Mouse (Mus musculus): ENCODE measurements around the gene Kpna6. TPM values are rescaled to one million over a fixed set of nuclear protein-coding genes. Genes with fewer than 3 reads are reported as not detected.

The Kpna6 gene
- polyA plus RNA-seq, 1 experiment, result 19.2 TPM

DNA sequence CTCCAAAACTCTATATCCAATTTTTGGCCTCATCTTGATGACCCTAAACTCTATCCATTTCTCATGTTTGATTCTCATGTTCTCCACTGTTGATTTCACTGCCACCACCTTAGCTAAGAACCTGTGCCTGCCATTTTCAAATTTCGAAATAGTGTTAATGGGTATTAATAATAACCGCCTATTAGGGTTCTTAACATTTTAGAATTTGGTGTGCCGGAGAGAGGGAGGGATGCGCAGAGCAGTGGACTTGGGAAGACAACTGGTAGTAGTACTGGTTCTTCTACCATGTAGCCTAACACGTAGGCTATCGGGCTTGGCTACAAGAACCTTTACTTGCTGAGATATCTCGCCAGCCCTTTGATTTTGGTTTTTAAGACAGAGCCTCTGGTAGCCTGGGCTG is 24.6 kb upstream of the Kpna6 start:
- Histone ChIP-seq H3K4me3 (replicated peaks; ENCODE audit: control insufficient read depth, low read depth, low read length) (no peak overlapping the region), H3K4me1 (ENCODE audit: control insufficient read depth, insufficient read depth, low read length) (peaks cover 1% of the 10 kb centered on the region; the same call in 1 of the 2 replicates), H3K27ac (ENCODE audit: control insufficient read depth, insufficient read depth, low read depth, low read length, poor library complexity) (no peak overlapping the region)
- WGBS, result 80% methylated on average over 7 of the region's 7 CpGs
- TF ChIP-seq POLR2A (IDR thresholded peaks at IDR 0.05; ENCODE audit: borderline replicate concordance, control insufficient read depth, low read depth, low read length) (no peak), CTCF (IDR thresholded peaks at IDR 0.05; ENCODE audit: control insufficient read depth, insufficient read depth, low read length) (no peak)

DNA sequence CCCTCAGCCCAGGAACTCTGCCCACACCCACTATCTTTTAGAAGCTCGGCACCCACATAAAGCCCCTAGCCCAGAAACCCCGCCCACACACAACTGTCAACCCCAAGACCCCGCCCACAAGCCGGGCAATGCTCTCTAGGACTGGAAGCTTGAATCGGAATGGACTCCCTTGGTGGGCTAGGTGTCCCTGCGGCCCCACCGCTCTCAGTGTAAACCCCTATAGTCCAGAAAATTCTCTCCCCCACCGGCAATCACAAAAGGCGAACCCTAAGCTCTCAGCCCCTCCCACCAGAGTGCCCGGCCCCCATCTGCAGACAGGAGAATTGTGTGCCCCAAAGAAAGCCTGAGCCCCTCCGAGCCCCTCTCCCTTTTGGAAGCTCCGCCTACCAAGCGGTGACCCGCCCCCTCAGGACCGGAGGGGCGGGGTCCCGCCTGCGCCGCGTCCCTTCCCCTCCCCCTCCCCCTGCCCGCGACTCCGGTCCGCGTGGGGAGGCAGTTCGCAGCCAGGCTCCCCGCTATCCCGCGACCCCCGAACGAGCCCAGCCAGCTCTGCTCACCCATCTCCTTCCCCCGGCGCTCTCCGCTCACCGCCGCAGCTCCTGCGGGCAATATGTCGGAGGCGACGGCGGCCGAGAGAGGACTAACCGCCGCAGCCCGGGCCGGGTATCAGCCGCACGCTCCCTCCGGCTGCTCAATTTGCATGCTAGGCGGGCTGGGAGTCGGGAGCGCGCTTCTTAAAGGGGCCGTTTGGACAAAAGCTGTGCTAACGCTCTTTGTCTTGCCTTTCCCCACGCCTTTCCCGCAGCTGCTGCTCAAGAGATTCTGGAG is 23.8 kb upstream of the Kpna6 start, which contains the start of gene Tmem39b:
TSS of gene Tmem39b (minus strand) at position 681 of the 828 bp plus-strand sequence.
- peak within 1 kb of the TSS; percentile 81 for H3K4me3 ChIP-seq (replicated peaks; ENCODE audit: control insufficient read depth, low read depth, low read length)
- H3K4me1 ChIP-seq (ENCODE audit: control insufficient read depth, insufficient read depth, low read length), result peaks cover 1% of the 10 kb centered on the region; the same call in 1 of the 2 replicates
- TF ChIP-seq CTCF (IDR thresholded peaks at IDR 0.05; ENCODE audit: control insufficient read depth, insufficient read depth, low read length) (no peak), POLR2A (IDR thresholded peaks at IDR 0.05; ENCODE audit: borderline replicate concordance, control insufficient read depth, low read depth, low read length) (peak; percentile 29; the same call in 1 of the 2 replicates)
- H3K27ac ChIP-seq (ENCODE audit: control insufficient read depth, insufficient read depth, low read depth, low read length, poor library complexity), result peak within 1 kb of the TSS; percentile 66
- WGBS, result under 1% methylated on average over 55 of the region's 57 CpGs

DNA sequence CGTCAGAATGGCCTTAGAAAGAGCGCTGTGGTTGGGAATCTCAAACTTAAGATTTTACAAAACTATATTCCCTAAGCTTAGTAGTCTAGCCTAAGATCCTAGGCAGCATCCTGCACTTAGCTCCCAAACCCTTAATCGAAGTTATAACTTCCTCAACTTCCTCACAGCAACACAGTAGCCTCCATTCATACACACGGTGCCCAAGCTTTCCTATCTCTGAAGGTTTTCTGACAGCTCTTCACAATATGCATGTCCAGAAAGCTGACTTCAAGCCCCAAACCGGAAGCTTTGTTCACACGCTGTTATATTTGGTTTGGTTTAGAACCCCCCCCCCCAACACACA is 23.2 kb upstream of the Kpna6 start:
- WGBS, result 17% methylated on average over 6 of the region's 6 CpGs
- peaks cover 1% of the 10 kb centered on the region; the same call in 1 of the 2 replicates for H3K4me1 ChIP-seq (ENCODE audit: control insufficient read depth, insufficient read depth, low read length)
- TF ChIP-seq POLR2A (IDR thresholded peaks at IDR 0.05; ENCODE audit: borderline replicate concordance, control insufficient read depth, low read depth, low read length) (no peak), CTCF (IDR thresholded peaks at IDR 0.05; ENCODE audit: control insufficient read depth, insufficient read depth, low read length) (no peak)
- H3K27ac ChIP-seq (ENCODE audit: control insufficient read depth, insufficient read depth, low read depth, low read length, poor library complexity), result no peak overlapping the region
- peak overlapping the region; percentile 81 for H3K4me3 ChIP-seq (replicated peaks; ENCODE audit: control insufficient read depth, low read depth, low read length)

DNA sequence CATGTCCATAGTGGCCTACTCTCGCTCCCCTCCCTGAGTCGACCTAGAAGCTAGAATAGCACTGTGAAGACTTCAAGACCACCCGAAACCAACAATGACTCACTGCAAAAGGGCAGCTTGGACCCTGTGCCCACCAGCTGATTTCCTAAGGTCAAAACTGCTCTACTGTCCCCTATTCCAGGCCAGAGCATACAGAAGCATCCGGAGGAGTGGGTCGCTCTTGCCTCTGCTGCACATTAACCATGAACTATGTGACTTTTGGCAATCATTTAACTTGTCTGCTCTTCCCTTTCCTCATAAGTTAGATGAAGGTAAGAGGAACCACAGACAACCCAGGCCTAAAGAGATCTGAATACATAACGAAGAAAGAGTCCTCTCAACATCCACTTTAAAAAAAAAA is 12.0 kb upstream of the Kpna6 start:
- 88% methylated on average over 6 of the region's 6 CpGs for WGBS
- H3K4me1 ChIP-seq (ENCODE audit: control insufficient read depth, insufficient read depth, low read length), result no peaks in the 10 kb centered on the region
- no peak for TF ChIP-seq CTCF (IDR thresholded peaks at IDR 0.05; ENCODE audit: control insufficient read depth, insufficient read depth, low read length)
- no peak for TF ChIP-seq POLR2A (IDR thresholded peaks at IDR 0.05; ENCODE audit: borderline replicate concordance, control insufficient read depth, low read depth, low read length)
- H3K27ac ChIP-seq (ENCODE audit: control insufficient read depth, insufficient read depth, low read depth, low read length, poor library complexity), result no peak overlapping the region
- no peak overlapping the region for H3K4me3 ChIP-seq (replicated peaks; ENCODE audit: control insufficient read depth, low read depth, low read length)

DNA sequence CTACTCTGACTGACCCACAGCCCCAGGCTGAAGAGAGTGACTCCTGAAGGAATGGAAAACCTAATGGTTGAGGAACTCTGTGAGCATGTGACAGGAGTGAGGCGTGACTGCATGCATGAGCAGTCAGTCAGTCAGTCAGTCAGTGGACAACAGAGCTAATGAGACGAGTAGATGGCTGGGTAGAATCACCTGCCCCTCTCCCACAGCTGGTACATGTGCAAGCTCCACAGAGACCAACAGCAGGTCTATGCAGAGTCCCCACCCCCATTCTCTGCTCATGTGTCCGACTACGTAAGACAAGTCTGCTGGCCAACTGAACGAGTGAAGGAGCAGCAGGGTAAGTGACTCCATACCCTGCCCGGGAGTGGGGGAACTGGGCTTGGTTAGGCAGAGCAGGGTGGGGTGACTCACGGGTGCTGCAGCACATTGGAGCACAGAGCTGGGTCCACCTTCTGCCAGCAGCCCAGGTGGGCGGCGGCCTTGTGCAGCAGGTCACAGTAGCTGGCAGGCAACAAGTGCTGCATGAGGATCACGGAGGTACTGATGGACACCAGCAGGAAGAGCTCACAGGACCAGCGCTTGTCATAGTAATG is 11.4 kb upstream of the Kpna6 start:
- Histone ChIP-seq H3K4me3 (replicated peaks; ENCODE audit: control insufficient read depth, low read depth, low read length) (no peak overlapping the region), H3K4me1 (ENCODE audit: control insufficient read depth, insufficient read depth, low read length) (no peaks in the 10 kb centered on the region), H3K27ac (ENCODE audit: control insufficient read depth, insufficient read depth, low read depth, low read length, poor library complexity) (no peak overlapping the region)
- 93% methylated on average over 11 of the region's 11 CpGs for WGBS
- TF ChIP-seq CTCF (IDR thresholded peaks at IDR 0.05; ENCODE audit: control insufficient read depth, insufficient read depth, low read length) (no peak), POLR2A (IDR thresholded peaks at IDR 0.05; ENCODE audit: borderline replicate concordance, control insufficient read depth, low read depth, low read length) (no peak)

DNA sequence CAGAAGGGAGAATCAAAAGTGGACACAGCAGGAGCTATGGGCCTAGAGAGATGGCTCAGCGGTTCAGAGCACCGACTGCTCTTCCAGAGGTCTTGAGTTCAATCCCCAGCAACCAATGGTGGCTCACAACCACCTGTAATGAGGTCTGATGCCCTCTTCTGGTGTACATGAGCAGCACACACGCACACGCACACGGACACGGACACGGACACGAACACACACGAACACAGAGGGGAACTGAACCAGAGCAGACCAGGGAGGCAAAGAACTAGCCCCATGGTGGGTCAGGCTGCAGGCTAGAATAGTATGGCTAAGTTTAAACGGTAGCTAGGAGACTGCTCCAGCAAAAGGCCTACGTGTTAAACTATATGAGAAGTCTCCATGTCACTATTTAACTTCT is 9.3 kb upstream of the Kpna6 start:
- WGBS, result 88% methylated on average over 11 of the region's 11 CpGs
- H3K4me3 ChIP-seq (replicated peaks; ENCODE audit: control insufficient read depth, low read depth, low read length), result no peak overlapping the region
- TF ChIP-seq CTCF (IDR thresholded peaks at IDR 0.05; ENCODE audit: control insufficient read depth, insufficient read depth, low read length) (no peak), POLR2A (IDR thresholded peaks at IDR 0.05; ENCODE audit: borderline replicate concordance, control insufficient read depth, low read depth, low read length) (no peak)

DNA sequence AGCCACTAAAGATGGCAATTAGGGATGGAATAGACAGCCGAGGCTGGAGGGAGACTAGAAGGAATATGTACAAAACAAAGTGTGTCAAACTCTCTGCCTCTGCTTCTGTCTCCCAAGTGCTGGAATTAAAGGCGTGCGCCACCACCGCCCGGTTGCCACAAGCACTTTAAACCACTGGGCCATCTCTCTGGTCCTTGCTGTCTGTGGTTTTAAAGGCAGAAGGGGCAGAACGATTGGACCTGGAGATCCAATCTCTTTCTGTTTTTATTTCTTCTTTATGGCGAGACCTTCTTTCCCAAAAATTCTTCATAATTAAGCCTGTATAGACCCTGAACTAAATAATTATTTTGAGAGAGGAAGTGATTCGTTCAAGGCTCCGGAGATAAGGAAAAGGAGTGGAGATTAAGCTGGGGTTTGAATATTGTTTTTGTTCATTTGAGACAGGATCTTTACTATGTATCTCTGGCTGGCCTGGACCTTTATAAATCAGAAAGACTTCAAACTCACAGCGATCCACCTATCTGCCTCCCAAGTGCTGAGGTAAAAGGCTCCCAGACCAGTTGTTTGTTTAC is 397 bp upstream of the Kpna6 start:
- peak overlapping the region; percentile 90 for H3K4me3 ChIP-seq (replicated peaks; ENCODE audit: control insufficient read depth, low read depth, low read length)
- H3K27ac ChIP-seq (ENCODE audit: control insufficient read depth, insufficient read depth, low read depth, low read length, poor library complexity), result peak overlapping the region; percentile 95; the same call in 1 of the 2 replicates
- TF ChIP-seq POLR2A (IDR thresholded peaks at IDR 0.05; ENCODE audit: borderline replicate concordance, control insufficient read depth, low read depth, low read length) (no peak), CTCF (IDR thresholded peaks at IDR 0.05; ENCODE audit: control insufficient read depth, insufficient read depth, low read length) (no peak)
- WGBS, result 2% methylated on average over 10 of the region's 10 CpGs
- H3K4me1 ChIP-seq (ENCODE audit: control insufficient read depth, insufficient read depth, low read length), result no peaks in the 10 kb centered on the region

More for the DNA sequence above, 9.3 kb upstream of the Kpna6 start:
- Histone ChIP-seq H3K4me1 (ENCODE audit: control insufficient read depth, insufficient read depth, low read length) (no peaks in the 10 kb centered on the region), H3K27ac (ENCODE audit: control insufficient read depth, insufficient read depth, low read depth, low read length, poor library complexity) (no peak overlapping the region)

DNA sequence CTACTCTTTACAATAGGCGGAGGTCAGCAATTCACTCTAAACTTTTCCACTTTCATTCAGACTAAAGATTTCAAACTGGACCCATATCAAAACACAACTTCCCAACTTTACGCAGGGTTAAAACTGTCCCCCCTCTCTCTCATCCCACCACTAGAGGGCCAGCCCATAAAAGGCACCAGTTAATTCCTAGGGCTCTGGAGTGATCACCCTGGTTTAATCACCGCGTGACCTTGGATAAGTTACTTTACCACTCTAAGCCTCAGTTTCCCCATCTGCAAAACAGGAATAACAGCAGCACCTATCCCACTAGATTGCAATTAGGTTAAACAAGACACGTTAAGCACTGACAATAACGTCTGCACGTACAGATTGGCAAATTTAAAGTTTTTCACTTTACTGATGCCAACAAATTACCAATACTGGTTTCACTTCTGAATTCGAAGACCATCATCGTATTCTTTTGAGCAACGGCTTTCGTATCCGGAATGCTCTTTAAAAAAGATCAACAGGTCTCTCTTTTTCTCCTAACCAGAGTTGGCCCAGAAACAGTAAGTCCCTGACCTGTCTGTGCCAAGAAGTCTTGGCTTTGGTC is 980 bp downstream of the Kpna6 start:
- WGBS, result 4% methylated on average over 12 of the region's 12 CpGs
- Histone ChIP-seq H3K4me1 (ENCODE audit: control insufficient read depth, insufficient read depth, low read length) (no peaks in the 10 kb centered on the region), H3K27ac (ENCODE audit: control insufficient read depth, insufficient read depth, low read depth, low read length, poor library complexity) (peak overlapping the region; percentile 95), H3K4me3 (replicated peaks; ENCODE audit: control insufficient read depth, low read depth, low read length) (peak overlapping the region; percentile 90)
- TF ChIP-seq POLR2A (IDR thresholded peaks at IDR 0.05; ENCODE audit: borderline replicate concordance, control insufficient read depth, low read depth, low read length) (no peak), CTCF (IDR thresholded peaks at IDR 0.05; ENCODE audit: control insufficient read depth, insufficient read depth, low read length) (peak; percentile 62)
